Mouse (Mus musculus) lung, postnatal 10 days (tissue): ENCODE data around the gene Kcnt1.
"Not testable (repeated sequence)": the region's sequence is repeated elsewhere in the genome, so short reads cannot be mapped to it uniquely, and the experiment has no call there.

Experiments used
- DNase-seq: peaks from one replicate; pipeline ENCODE4 v3.0.0; 2021

The Kcnt1 gene

GRCm38 (mm10) chr2:25863337-25864131, at the start of gene Kcnt1:
Gene Kcnt1 (plus strand): TSS chr2:25863734.
- DNase-seq, result peak; percentile 62

GRCm38 (mm10) chr2:25815748-25816147, 47.8 kb upstream of the Kcnt1 start, which contains the start of gene Glt6d1:
Gene Glt6d1 (minus strand): TSS chr2:25815848.
- not testable (repeated sequence) for DNase-seq

DNA sequence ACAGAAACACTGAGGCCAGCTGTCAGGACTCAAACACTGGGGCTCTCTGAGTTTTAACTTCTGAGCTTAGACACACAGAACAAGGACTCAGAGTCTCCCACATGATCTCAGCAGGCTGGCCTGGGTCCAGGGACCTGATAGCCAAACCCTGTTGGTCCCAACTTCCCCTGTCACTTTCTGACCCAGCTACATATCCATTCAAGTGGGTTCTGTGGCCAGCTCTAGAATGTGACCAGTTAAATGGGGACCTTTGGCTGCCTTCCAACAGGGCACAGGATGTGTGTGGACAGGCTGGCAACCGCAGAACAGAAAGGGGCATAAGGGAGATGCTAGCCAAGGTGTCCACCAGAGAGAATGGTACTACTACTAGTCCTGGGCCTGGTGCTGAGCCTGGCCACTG, 40.7 kb upstream of the Kcnt1 start, which contains the start of gene Lcn9:
TSS of gene Lcn9 (plus strand) at position 348 of the 400 bp plus-strand sequence.
- peak; percentile 21 for DNase-seq

DNA sequence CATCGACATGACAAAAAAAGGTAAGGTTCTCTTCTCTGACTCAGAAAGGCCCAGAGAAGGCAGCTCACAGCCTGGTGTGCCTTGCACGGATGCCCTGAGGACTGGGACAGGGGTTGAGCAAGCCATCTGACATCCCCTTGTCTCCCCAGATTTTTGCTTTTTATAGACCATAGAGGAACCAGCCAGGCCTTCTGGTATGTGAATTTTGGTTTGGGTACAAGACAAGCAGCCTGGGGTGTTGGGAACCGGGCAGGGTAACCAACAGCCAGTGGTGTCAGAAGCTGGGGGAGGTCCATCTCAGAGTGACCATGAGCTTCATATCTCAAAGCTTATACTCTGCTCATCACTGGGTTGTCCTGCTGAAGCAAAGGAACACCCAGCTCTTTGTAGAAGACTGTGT, 38.8 kb upstream of the Kcnt1 start:
- no peak for DNase-seq

DNA sequence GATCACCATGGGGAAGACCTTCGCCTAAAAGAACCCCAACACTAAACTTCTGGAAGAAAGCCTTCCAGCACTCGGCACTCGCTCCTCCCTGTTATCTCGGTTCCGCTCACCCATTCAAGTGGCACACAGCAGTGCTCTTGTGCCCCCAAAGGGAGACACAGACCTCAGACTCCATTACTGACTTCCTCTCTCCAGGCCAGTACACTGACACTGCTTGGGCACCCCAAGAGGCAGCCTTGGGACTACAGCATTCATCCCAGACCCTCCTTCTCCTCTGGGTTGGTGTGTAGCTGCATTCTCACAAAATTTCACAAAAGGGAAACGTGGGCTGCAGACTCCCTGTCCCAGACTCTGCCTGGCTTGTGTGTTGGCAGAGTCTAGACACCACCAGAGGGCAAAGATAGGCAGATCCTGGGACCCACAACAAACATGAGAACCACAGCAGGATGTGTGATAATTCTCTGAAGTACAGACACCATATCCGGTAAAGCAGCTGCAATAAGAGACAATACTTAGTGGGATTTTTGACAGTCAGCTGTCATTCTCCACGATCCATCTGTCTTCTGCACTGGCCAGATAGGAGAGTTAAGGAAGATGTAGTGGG, 35.1 kb upstream of the Kcnt1 start:
- DNase-seq, result no peak

DNA sequence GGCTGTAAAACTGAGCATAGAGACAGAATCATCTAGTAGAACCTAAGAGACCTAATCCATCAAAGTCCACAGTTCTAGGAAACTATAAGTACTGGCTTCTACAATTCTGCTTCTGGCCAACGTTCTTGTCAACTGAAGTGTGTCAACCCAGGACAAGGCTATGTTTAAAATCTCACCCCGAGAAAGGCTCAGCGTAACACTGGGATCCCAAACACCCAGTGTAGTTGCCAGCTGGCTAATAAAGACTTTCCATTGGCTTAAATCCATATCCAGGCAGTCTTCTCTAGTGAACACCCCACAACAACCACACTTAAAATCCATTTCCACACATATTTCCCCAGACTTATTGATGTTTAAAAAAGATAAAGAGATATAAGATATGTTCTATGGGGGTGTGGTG, 32.7 kb upstream of the Kcnt1 start:
- peak; percentile 76 for DNase-seq

DNA sequence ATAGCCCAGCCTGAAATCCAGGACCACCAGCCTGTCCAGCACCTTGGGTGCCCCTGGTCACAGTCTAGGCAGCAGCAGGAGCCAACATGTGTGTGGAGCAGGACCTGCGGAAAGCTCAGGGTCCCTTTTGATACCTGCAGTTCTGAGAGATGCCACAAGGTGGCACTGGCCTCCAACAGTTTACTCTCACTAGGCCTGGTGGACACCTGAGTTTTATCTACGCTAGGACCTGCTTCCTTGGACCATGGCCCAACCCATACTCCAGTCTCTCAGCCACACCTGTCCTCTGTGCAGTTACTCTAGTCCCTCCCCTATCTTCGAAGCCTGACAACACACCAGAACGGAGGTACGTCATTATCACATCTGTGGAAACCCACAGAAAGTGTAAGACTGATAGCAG, 27.2 kb upstream of the Kcnt1 start:
- DNase-seq, result peak; percentile 76

DNA sequence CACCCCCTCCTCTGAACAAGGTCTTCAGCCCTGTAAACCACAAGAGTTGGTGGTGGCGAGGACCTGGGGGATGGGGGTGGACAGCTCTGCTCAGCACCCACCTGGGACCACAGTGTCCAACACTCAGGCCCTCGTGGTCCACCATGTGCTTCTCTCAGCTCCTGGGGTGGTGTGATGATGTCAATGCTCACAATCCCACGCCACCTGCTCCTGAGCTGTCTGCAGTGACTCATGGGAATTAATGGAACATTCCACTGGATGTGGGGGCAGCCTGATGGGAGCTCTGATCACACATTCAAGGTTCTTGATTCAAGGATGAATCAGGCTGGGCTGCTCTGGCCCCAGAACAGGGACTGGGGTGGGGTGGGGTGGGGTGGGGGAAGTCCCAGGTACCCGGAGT, 21.4 kb upstream of the Kcnt1 start:
- no peak for DNase-seq

DNA sequence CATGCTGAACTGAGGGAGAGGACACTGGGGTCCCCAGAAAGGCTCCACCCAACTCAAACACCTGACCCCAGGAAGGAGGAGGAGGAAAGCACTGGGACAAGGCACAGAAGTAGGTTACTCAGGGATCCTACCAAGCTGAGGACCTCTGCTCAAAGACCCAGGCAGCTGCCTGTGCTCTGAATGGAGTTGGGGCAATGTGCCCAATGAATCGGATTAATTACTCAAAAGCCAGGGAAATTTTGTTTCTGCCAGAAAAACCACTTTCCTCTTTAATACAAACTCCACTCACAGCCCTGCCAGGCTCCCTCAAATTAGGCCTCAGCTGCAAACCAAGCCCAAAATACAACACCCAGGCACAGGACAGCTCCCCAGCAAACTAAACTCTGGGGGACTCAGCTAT, 20.8 kb upstream of the Kcnt1 start:
- no peak for DNase-seq

DNA sequence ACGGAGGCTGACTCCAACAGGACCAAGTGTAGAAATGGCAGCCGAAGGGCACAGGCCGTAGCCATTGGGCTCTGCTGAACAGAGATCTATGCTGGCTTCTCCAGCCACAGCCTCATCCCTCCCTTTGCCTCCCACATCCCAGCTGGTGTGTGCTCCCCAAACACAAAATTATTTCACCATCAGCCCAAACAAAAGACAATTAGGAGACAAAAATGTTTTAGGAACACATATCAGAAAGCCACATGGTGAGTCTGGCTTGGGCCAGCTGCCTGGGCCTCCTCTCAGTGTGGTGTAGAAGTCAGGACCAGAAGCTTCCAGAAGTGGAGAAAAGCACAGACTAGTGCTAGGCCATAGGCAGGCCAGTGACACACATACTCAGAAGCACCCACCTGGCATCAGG, 19.4 kb upstream of the Kcnt1 start:
- peak; percentile 27 for DNase-seq

GRCm38 (mm10) chr2:25846516-25846915, 17.0 kb upstream of the Kcnt1 start:
- no peak for DNase-seq

DNA sequence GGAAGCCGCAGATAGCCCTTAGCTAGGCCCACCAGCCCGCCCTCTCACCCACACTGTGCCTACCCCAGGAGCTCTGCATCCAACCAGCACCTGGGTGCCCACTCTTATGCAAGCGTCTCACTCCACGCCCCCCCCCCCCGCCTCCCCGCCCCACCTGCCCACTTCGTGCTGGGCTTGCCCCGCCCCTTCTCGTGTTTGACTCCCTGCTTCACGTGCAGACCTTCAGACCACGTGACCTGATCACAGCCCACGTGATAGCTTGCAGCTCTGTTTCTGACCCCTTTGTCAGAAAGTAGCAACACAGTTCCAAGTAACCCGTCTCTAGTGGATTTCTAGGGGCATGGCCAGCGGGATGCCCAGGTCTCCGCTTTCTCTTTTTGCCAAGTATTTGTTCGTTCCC, 16.3 kb upstream of the Kcnt1 start, which contains the start of gene Sohlh1:
TSS of gene Sohlh1 (minus strand) at position 23 of the 400 bp plus-strand sequence.
- DNase-seq, result no peak

- DNase-seq, result peak; percentile 71
Observed at GRCm38 (mm10) chr2:25850330-25850729, 13.2 kb upstream of the Kcnt1 start.

DNA sequence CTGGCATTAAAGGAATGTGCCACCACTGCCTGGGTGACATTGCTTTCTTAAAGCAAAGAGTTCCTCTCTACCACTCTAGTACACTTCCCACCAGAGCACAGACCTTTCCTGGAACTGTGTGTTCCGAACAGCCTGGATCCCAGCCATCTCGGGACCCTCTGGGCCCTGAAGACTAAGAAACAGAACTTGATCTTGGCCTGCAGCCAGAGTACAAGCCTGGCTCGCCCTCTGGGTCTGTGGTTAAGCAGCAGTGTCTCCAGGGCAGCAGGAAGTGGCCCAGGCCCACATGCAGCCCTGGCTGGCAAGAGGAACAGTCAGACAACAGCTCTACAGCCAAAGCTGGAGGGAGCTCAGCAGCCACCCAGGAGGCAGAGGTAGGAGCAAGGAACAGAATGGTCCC, 10.9 kb upstream of the Kcnt1 start:
- peak; percentile 76 for DNase-seq

- DNase-seq, result no peak
Observed at GRCm38 (mm10) chr2:25853998-25854397, 9.5 kb upstream of the Kcnt1 start.

GRCm38 (mm10) chr2:25859891-25860290, 3.6 kb upstream of the Kcnt1 start:
- no peak for DNase-seq

- DNase-seq, result no peak
Observed at GRCm38 (mm10) chr2:25862038-25862437, 1.5 kb upstream of the Kcnt1 start.

DNA sequence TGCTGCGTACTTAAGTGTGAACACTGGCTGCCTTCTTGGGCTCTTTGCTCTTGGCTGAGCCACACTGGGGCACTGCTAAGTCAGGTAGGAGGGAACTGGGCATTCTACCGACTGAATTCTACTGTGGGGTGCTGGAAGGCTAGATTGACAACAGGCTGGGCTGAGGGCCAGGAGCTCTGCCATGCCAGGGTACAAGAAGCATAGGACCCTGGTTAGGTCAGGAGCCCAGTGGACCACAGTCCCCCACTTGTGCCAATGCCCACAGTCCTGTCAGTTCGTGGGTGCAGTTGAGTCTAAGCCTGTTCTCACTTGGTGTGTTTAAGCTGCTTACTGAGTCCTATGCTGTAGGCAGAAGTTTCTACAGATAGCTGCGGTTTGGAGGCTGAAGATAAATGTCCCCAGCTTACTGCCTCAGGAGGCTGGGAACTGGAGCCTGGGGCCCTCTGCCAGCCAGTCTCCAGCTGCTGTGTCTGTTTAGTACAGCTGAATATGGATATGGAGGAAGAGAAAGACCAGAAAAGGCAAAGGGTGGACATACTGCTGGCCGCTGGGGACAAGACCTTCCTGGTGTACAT, 751 bp upstream of the Kcnt1 start:
- DNase-seq, result no peak

DNA sequence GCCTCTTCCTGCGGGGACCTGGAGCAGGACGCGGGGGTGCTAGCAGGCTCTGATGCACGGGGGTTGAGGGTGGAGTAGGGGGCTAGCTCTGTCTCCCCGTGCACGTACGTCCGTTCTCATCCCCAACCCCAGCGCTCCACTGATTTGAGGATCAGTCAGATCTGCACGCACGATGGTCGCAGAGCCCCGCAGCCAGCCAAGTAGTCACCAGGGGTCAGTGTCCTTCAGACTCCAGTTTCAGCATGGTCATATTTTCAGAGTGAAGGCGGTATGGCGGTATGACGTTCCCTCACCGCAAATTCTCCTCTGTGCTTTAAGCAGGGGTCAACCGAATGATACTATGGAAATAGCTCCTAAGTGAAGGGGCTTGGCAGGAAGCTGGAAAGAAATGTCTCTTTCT, 696 bp downstream of the Kcnt1 start:
- DNase-seq, result no peak

DNA sequence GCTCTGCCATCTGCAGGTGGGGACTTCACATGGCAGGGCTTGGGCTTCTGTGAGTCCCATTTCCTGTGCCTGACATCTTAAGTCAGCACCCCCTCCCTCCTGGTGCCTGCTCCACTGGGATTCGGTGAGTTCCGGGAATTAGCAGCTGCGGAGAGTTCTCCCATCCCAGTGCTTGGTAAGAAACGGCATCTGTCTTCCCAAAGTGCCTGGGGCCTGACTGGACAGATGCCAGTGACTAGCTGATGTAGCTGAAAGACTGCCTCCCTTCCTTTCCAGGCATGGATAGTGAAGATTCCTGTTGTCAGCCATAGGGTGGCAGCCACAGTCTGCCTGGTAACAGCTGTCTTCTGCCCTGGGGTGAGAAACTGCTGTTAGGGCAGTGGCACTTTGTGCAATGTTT, 1.9 kb downstream of the Kcnt1 start:
- DNase-seq, result peak; percentile 53

GRCm38 (mm10) chr2:25866656-25867055, 3.1 kb downstream of the Kcnt1 start:
- no peak for DNase-seq

GRCm38 (mm10) chr2:25877250-25877735, 13.8 kb downstream of the Kcnt1 start:
- DNase-seq, result no peak

DNA sequence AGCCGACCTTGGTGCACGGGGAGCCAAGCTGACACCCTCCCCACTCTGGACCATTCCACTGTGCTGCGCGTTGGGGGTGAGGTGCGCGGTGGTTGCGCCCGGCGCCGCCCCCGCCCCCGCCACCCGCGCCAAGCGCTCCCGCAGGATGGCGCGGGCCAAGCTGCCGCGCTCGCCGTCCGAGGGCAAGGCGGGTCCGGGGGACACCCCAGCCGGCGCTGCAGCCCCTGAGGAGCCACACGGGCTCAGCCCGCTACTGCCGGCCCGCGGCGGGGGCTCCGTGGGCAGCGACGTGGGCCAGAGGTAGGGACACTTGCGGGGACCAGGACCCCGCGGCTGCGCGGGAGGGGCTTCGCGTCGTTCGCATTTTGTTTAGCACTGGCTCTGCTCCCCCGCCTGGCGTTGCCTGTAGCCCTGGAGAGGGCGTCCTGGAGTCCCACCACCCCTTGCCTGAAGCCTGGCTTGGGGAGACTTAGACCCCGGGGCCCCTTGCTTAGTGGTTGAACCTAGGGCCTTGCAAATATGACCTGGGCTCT, 14.3 kb downstream of the Kcnt1 start:
- no peak for DNase-seq

DNA sequence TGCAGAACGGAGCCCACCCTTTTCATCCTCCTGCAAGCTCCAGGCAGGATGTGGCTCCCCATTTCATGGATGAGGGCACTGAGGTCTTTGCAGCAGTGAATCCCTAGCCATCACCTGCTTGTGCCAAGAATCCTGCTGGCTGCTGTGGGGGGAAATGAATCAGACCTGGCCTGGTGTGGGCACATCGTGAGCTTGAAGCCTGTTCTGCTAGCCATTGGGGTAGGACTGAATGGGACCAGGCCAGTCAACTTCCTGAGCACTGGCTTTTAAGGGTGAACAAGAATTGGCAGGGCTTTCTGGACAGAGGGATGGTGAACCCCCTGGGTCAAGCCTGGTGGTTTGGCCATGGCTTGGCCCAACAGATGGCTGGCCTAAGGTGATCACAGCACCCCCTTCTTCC, 15.0 kb downstream of the Kcnt1 start:
- no peak for DNase-seq
